Mouse (Mus musculus) hindbrain, embryonic 15.5 days (tissue): ENCODE results near the gene Wdr78. TPM values are rescaled to one million over a fixed set of nuclear protein-coding genes. Genes with fewer than 3 reads are reported as not detected.

Source experiments
- ATAC-seq: fragments of 200-750 bp; cut with Nextera tagmentation; 2 replicates; pipeline ENCODE4 v1.8.0; 2017; ENCODE audit warnings: low read depth, moderate number of reproducible peaks, moderate TSS enrichment; ENCODE audit not compliant: low FRiP score
- H3K27ac ChIP-seq: fragments of 300-500 bp; sonication (generic); replicated peaks from 2 replicates; pipeline ENCODE4 v1.5.1; 2015; ENCODE audit warnings: mild to moderate bottlenecking, inconsistent platforms
- H3K27me3 ChIP-seq: fragments of 300-500 bp; sonication (generic); 2 replicates; pipeline ENCODE4 v1.6.1; 2015; ENCODE audit warnings: control low read depth, inconsistent platforms
- H3K36me3 ChIP-seq: fragments of 300-500 bp; sonication (generic); 2 replicates; pipeline ENCODE4 v1.6.1; 2015; ENCODE audit warnings: control low read depth, inconsistent platforms
- H3K4me1 ChIP-seq: fragments of 300-500 bp; sonication (generic); replicated peaks from 2 replicates; pipeline ENCODE4 v1.6.1; 2015; ENCODE audit warnings: control low read depth, inconsistent platforms
- H3K4me2 ChIP-seq: fragments of 300-500 bp; sonication (generic); 2 replicates; pipeline ENCODE4 v1.6.1; 2015; ENCODE audit warnings: moderate library complexity, mild to moderate bottlenecking, inconsistent platforms
- H3K4me3 ChIP-seq: fragments of 300-500 bp; sonication (generic); 2 replicates; pipeline ENCODE4 v1.5.1; 2015; ENCODE audit warnings: mild to moderate bottlenecking, inconsistent platforms
- H3K9ac ChIP-seq: fragments of 300-500 bp; sonication (generic); 2 replicates; pipeline ENCODE4 v1.6.1; 2015; ENCODE audit warnings: inconsistent platforms
- H3K9me3 ChIP-seq: fragments of 300-500 bp; sonication (generic); 2 replicates; pipeline ENCODE4 v1.6.1; 2016; ENCODE audit warnings: control low read depth, inconsistent platforms
- WGBS: fragments of 180-500 bp; shearing (Covaris S2); methylation state at CpG from one replicate; pipeline ENCODE4 v1.1.7; 2015; 5-methylcytosine and 5-hydroxymethylcytosine counted together
- polyA plus RNA-seq: library from polyadenylated mRNA; unstranded; fragments of >200 nt; fragmentation: Nextera tagmentation; extraction: Ambion mirVana; gene quantifications from 2 replicates; pipeline ENCODE4 v1.2.1, GENCODE M21; 2015

Wdr78 gene
- polyA plus RNA-seq, 1 experiment from 2014 or later = 6.6 TPM

DNA sequence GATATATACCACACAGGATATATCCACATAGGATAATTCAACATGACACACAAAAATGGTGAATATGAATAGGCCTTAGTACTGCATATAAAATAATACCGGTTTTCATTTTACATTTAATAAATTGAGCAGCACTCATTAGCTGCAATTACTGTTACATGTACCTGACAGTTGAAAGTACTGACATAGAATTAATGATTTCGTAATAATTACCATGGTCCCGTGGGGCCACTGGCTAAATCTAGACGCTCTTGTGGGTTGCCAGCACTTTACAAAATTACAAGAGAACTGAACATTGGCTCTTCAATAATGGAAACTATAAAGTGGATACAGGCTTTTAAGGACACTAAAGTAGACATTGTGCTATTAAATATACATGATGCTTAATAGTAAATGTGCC is 109.7 kb downstream of the Wdr78 start:
- Histone ChIP-seq H3K4me2 (no peak overlapping the region), H3K36me3 (no peaks in the 10 kb centered on the region), H3K9ac (no peak overlapping the region), H3K27ac (no peak overlapping the region), H3K27me3 (no peaks in the 10 kb centered on the region), H3K9me3 (no peaks in the 10 kb centered on the region), H3K4me3 (no peak overlapping the region), H3K4me1 (peaks cover 5% of the 10 kb centered on the region)
- ATAC-seq = no peak
- 68% methylated on average over 4 of the region's 4 CpGs for WGBS

DNA sequence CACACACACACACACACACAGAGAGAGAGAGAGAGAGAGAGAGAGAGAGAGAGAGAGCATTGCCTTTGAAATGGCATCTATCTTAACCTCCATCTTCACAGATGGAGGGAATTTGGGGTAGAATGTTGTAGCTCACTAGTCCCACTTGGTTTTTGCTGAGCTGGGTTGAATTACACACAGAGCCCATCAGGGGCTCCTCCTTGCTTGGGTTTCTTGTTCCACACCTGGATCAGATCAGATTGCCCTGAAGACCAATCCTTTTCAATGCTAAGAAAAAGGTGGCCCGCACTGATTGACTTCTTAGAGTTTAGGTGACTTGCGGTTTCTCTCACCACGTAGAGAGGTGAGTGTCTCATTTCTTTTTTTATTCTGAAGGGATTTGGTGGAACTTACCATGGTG is 122.7 kb downstream of the Wdr78 start:
- WGBS = 78% methylated on average over 3 of the region's 3 CpGs
- Histone ChIP-seq H3K4me2 (no peak overlapping the region), H3K4me1 (no peaks in the 10 kb centered on the region), H3K9me3 (no peaks in the 10 kb centered on the region), H3K9ac (no peak overlapping the region), H3K36me3 (no peaks in the 10 kb centered on the region), H3K27me3 (no peaks in the 10 kb centered on the region), H3K4me3 (no peak overlapping the region), H3K27ac (no peak overlapping the region)
- no peak for ATAC-seq

DNA sequence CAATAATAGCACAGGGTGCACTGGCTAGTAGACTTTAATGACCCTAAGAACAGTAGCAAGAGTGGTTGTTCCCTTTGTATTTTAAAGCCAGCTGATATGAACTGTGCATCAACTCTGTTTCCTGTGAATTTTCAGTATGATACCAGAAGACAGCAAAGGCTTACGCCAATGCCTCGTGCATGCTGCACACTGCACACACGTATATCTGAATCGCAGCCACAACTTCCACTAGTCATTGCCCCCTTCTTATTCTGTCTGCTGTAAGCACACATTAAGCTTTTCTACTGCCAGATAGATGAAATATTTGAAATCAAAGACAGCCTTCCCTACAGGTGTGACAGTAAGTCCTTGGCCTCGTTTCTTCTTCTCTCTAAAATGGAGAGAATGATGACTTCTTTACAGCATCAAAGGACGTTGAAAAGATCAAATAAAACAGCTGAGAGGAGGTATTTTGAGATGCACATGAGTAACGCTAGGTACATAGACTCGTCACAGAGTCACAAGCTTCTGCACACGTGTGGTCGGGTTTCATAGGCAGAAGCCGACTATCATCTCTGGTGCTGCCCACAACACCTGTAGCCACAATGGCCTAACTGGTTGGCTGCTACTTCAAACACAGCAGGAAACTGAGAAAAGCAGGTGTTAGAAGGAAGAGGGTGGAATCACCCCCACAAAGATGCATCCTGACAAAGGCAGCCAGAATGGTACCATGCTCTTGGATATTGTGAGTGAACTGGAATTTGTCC is 123.6 kb downstream of the Wdr78 start:
- H3K27ac ChIP-seq = no peak overlapping the region
- no peaks in the 10 kb centered on the region for H3K4me1 ChIP-seq
- no peaks in the 10 kb centered on the region for H3K27me3 ChIP-seq
- WGBS = 87% methylated on average over 11 of the region's 11 CpGs
- H3K4me3 ChIP-seq = no peak overlapping the region
- no peak for ATAC-seq
- H3K9me3 ChIP-seq = no peaks in the 10 kb centered on the region
- H3K4me2 ChIP-seq = no peak overlapping the region
- no peak overlapping the region for H3K9ac ChIP-seq
- no peaks in the 10 kb centered on the region for H3K36me3 ChIP-seq

DNA sequence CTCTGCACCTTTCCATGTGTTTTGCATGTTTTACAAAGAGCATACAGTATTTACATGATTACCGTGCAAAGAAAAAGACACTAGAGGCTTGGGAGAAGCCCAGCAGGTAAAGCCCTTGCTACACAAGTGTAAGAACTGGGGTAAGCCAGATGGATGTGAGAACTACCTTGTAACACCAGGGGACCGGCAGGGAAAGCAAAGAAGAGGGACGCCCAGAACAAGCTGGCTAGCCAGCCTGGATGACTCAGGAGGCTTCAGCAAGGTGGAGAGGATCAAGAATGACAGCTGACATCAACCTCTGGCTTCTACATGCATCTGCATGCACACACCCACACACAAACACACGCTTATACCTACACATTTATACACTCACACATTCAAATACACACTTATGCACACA is 124.3 kb downstream of the Wdr78 start:
- H3K4me1 ChIP-seq = no peaks in the 10 kb centered on the region
- no peak overlapping the region for H3K27ac ChIP-seq
- no peak for ATAC-seq
- no peaks in the 10 kb centered on the region for H3K27me3 ChIP-seq
- H3K9ac ChIP-seq = no peak overlapping the region
- no peaks in the 10 kb centered on the region for H3K36me3 ChIP-seq
- 81% methylated on average over 4 of the region's 4 CpGs for WGBS
- H3K9me3 ChIP-seq = no peaks in the 10 kb centered on the region
- no peak overlapping the region for H3K4me3 ChIP-seq
- no peak overlapping the region for H3K4me2 ChIP-seq

DNA sequence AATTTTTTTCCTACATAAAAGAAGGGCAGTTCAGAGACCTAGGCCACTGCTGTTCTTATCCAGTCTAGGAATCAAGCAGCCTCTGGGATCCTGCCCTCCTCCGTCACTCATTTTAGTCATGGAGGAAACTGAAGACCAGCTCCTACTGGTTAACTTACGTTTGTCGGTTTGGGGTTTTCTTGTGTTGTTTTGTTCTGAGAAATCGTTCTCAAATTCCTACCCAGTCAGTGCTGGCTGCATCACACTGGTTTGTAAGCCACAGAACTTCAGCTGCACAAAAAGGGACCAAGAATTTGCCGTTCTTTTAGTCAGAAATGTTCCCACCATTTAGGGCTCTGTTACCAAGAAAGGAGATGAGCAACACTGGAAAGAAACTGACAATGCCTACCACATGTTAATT is 125.0 kb downstream of the Wdr78 start:
- Histone ChIP-seq H3K36me3 (no peaks in the 10 kb centered on the region), H3K4me1 (no peaks in the 10 kb centered on the region), H3K4me3 (no peak overlapping the region), H3K9ac (no peak overlapping the region), H3K9me3 (no peaks in the 10 kb centered on the region), H3K27ac (no peak overlapping the region), H3K27me3 (no peaks in the 10 kb centered on the region), H3K4me2 (no peak overlapping the region)
- no peak for ATAC-seq
- 71% methylated on average over 5 of the region's 5 CpGs for WGBS

DNA sequence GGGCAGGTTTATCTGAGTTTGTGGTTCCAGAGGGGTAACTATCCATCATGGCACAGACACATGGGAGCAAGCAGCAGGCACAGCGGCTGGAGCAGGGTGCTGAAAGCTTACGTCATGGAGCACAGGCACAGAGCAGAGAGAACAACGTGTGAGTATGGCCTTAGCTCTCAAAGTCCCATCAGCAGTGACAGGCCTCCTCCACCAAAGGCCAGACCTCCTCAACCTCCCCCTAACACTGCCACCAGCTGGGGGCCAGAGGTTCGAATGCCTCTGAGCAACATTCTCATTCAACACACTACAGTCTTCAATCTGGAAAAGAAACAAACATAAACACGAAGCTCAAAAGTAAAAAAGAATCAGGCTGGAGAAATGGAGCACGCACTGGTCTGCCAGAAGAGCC is 125.8 kb downstream of the Wdr78 start:
- Histone ChIP-seq H3K27ac (no peak overlapping the region), H3K4me2 (no peak overlapping the region), H3K27me3 (no peaks in the 10 kb centered on the region), H3K9ac (no peak overlapping the region), H3K36me3 (no peaks in the 10 kb centered on the region), H3K9me3 (no peaks in the 10 kb centered on the region), H3K4me1 (no peaks in the 10 kb centered on the region), H3K4me3 (no peak overlapping the region)
- ATAC-seq = no peak
- WGBS = 81% methylated on average over 6 of the region's 6 CpGs

Other genes starting within 250 kb of the Wdr78 start
- gene Tctex1d1, start 135.9 kb downstream of the Wdr78 start, polyA plus RNA-seq = 1.6 and 2.6 TPM in 2 replicates
- 0.53 TPM in 1 of 2 replicates, not detected in the other for gene Insl5, start 87.7 kb downstream of the Wdr78 start, polyA plus RNA-seq
- gene Mier1, start 165 bp downstream of the Wdr78 start, polyA plus RNA-seq = 26.0 and 30.1 TPM in 2 replicates
- gene Slc35d1, start 100.6 kb upstream of the Wdr78 start, polyA plus RNA-seq = 7.0 and 7.9 TPM in 2 replicates
- not detected in 2 replicates for gene 4921539E11Rik, start 176.3 kb upstream of the Wdr78 start, polyA plus RNA-seq
- 9.2 and 10.3 TPM in 2 replicates for gene Oma1, start 199.3 kb upstream of the Wdr78 start, polyA plus RNA-seq